Comparison of ENCODE assay signal across 23 mouse cellular contexts in the genomic region with DNA sequence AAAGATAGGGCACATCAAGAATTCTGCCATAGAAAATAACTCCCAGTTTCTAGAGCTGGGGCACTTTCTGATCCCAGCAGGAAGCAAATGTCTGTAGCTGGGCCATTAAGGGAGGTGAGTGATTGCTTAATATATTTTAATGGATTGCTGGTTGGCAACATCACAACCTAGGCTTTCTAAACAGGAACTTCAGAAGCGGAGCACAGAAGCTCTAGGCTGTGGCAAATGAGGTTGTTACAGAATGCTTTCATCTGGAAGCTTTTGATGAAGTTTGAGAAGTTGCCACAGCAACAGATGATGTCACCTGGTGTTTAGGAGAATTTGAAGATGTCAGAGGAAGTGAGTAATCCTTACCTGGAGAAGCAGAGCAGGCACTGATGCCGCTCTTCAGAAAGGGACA.
DNase-seq lines count a peak whose midpoint lies in the region; ATAC-seq lines count a peak whose summit lies in the region.
"Had no signal": no experiment of that assay in that cellular context is flagged by ENCODE, and none has a peak within 500 bp of the region (broad histone marks: within the 10 kb centered on the region; RNA-seq: fewer than 3 reads in every experiment).

No protein-coding gene starts in this region.

- H3K4me2 ChIP-seq in forebrain, embryonic 14.5 days (ENCODE audit: low read length) = no peak overlapping the region
- H3K4me2 ChIP-seq: embryonic facial prominence, embryonic 12.5 days; forebrain, embryonic 12.5 days; hindbrain, embryonic 12.5 days; liver, embryonic 13.5 days; lung, embryonic 15.5 days had no signal

- H3K9me3 ChIP-seq in forebrain, embryonic 14.5 days (replicated peaks; ENCODE audit: control insufficient read depth, low read length) = no peaks in the 10 kb centered on the region
- H3K9me3 ChIP-seq in forebrain, embryonic 10.5 days = no peaks in the 10 kb centered on the region
- H3K9me3 ChIP-seq: embryonic facial prominence, embryonic 12.5 days; forebrain, embryonic 12.5 days; heart, embryonic 10.5 days; hindbrain, embryonic 12.5 days; liver, embryonic 13.5 days; lung, embryonic 15.5 days had no signal

- intact Hi-C loops in heart, postnatal 10 days (cut with DNase I) = no loop called here
- intact Hi-C loops in left cerebral cortex, postnatal 25 days (cut with DNase I) = loop anchor here (5.0 kb wide), 1 partner anchor 93 kb away; a partner anchor contains a TSS

- H3K9ac ChIP-seq in forebrain, embryonic 14.5 days (ENCODE audit: low read length) = no peak overlapping the region
- H3K9ac ChIP-seq: embryonic facial prominence, embryonic 12.5 days; forebrain, embryonic 12.5 days; hindbrain, embryonic 12.5 days; liver, embryonic 13.5 days; lung, embryonic 15.5 days had no signal

- H3K4me3 ChIP-seq in forebrain, embryonic 14.5 days (ENCODE audit: low read depth, low read length) = no peak overlapping the region
- H3K4me3 ChIP-seq in forebrain, embryonic 10.5 days = no peak overlapping the region
- H3K4me3 ChIP-seq: embryonic facial prominence, embryonic 12.5 days; forebrain, embryonic 12.5 days; heart, embryonic 10.5 days; hindbrain, embryonic 12.5 days; liver, embryonic 13.5 days; lung, embryonic 15.5 days had no signal

- WGBS in forebrain, embryonic 14.5 days = 61% methylated on average over 2 of the region's 2 CpGs
- WGBS in forebrain, embryonic 10.5 days = 93% methylated on average over 2 of the region's 2 CpGs

- ATAC-seq in forebrain, embryonic 14.5 days = no peak
- ATAC-seq: inflammation-experienced regulatory T-cells, adult 6 months had no signal

- H3K27me3 ChIP-seq in forebrain, embryonic 14.5 days (replicated peaks; ENCODE audit: control insufficient read depth, insufficient read depth, low read length) = no peaks in the 10 kb centered on the region
- no peaks in the 10 kb centered on the region for H3K27me3 ChIP-seq in forebrain, embryonic 10.5 days (ENCODE audit: poor library complexity, severe bottlenecking)
- H3K27me3 ChIP-seq: embryonic facial prominence, embryonic 12.5 days; forebrain, embryonic 12.5 days; hindbrain, embryonic 12.5 days; liver, embryonic 13.5 days; lung, embryonic 15.5 days had no signal

- peaks cover 5% of the 10 kb centered on the region for H3K4me1 ChIP-seq in forebrain, embryonic 14.5 days (ENCODE audit: control insufficient read depth, insufficient read depth, low read length)
- H3K4me1 ChIP-seq in forebrain, embryonic 10.5 days = peaks cover 14% of the 10 kb centered on the region
- H3K4me1 ChIP-seq: liver, embryonic 13.5 days had no signal

- peak; percentile 6 for DNase-seq in forebrain, embryonic 14.5 days (ENCODE audit: low spot score)
- DNase-seq in forebrain, embryonic 10.5 days (ENCODE audit: extremely low spot score, low spot score) = no peak
- peak; percentile 4 for DNase-seq in CD4-positive helper T cell, adult 2 months (ENCODE audit: low read depth, low spot score)
- peak; percentile 40 for DNase-seq in brain, adult 2 months (ENCODE audit: low read depth, low spot score)
- peak; percentile 3 for DNase-seq in naive thymus-derived CD4-positive, alpha-beta T cell, adult 2 months (ENCODE audit: low read depth)
- no peak for DNase-seq in heart, postnatal 10 days
- DNase-seq in left cerebral cortex, postnatal 25 days (ENCODE audit: low spot score in 2 of 2) = no peak
- DNase-seq: cerebellum, adult 18-20 months; cerebellum, postnatal 14 days; gastrocnemius, postnatal 10 days; kidney, adult 18-20 months; kidney, postnatal 4 days; layer of hippocampus, adult 9-11 months; liver, embryonic 13.5 days; lung, postnatal 4 days; right cerebral cortex, postnatal 25 days; thymus, postnatal 36 days had no signal

- H3K27ac ChIP-seq in forebrain, embryonic 14.5 days (ENCODE audit: low read depth, low read length) = no peak overlapping the region
- no peak overlapping the region for H3K27ac ChIP-seq in forebrain, embryonic 10.5 days
- H3K27ac ChIP-seq: embryonic facial prominence, embryonic 12.5 days; forebrain, embryonic 12.5 days; heart, embryonic 10.5 days; hindbrain, embryonic 12.5 days; liver, embryonic 13.5 days; lung, embryonic 15.5 days had no signal

- H3K36me3 ChIP-seq in forebrain, embryonic 14.5 days (ENCODE audit: control insufficient read depth, insufficient read depth, low read length) = no peaks in the 10 kb centered on the region
- H3K36me3 ChIP-seq in forebrain, embryonic 10.5 days (replicated peaks) = no peaks in the 10 kb centered on the region
- H3K36me3 ChIP-seq: embryonic facial prominence, embryonic 12.5 days; forebrain, embryonic 12.5 days; heart, embryonic 10.5 days; hindbrain, embryonic 12.5 days; liver, embryonic 13.5 days; lung, embryonic 15.5 days had no signal

Comparison
In these comparisons a context has a peak if more than half of its experiments do, and no peak if none do; other contexts are left out.
1. DNase-seq: peak in forebrain, embryonic 14.5 days (single experiment), CD4-positive helper T cell, adult 2 months (single experiment), brain, adult 2 months (single experiment) and naive thymus-derived CD4-positive, alpha-beta T cell, adult 2 months (single experiment); none in forebrain, embryonic 10.5 days (single experiment), heart, postnatal 10 days (0 of 2) and left cerebral cortex, postnatal 25 days (0 of 2).